In the genomic region with DNA sequence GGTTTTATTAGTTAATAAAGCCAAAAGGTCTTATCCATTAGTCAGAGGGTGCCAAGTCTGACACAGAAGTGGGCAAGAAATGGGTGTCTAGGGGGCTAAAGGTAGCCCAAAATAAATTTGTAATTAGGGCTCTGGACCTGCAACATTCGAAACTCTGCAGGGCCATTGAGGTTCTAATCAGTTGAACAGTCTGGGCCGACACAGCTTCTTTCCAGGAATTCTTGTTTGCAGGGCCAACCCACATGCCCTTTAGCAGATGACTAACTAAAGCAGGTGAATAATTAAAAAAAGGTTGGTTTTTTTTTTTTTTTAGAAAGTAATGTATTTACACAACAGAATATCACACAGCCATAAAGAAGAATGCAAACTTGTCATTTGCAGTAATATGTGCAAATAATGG, we compare ENCODE assay signal across 20 mouse cellular contexts. TPM values are rescaled to one million over a fixed set of nuclear protein-coding genes. Genes with fewer than 3 reads are reported as not detected.
DNase-seq lines count a peak whose midpoint lies in the region; ATAC-seq and TF ChIP-seq lines count a peak whose summit lies in the region.
"Had no signal": no experiment of that assay in that cellular context is flagged by ENCODE, and none has a peak within 500 bp of the region (broad histone marks: within the 10 kb centered on the region; RNA-seq: fewer than 3 reads in every experiment).

No protein-coding gene starts in this region.

- H3K4me1 ChIP-seq in heart, embryonic 10.5 days, result peaks cover 18% of the 10 kb centered on the region
- no peaks in the 10 kb centered on the region for H3K4me1 ChIP-seq in kidney, adult 2 months (ENCODE audit: control insufficient read depth, insufficient read depth, low read length)
- H3K4me1 ChIP-seq in kidney, embryonic 14.5 days (ENCODE audit: control insufficient read depth, insufficient read depth, low read length), result no peaks in the 10 kb centered on the region
- no peaks in the 10 kb centered on the region; the same call in 1 of the 2 replicates for H3K4me1 ChIP-seq in kidney, embryonic 15.5 days
- H3K4me1 ChIP-seq: embryonic facial prominence, embryonic 12.5 days had no signal

- no peaks in the 10 kb centered on the region for H3K9me3 ChIP-seq in heart, embryonic 10.5 days
- H3K9me3 ChIP-seq in kidney, embryonic 14.5 days (ENCODE audit: control insufficient read depth, low read length), result no peaks in the 10 kb centered on the region
- H3K9me3 ChIP-seq in kidney, embryonic 15.5 days (replicated peaks), result no peaks in the 10 kb centered on the region
- H3K9me3 ChIP-seq: embryonic facial prominence, embryonic 10.5 days; embryonic facial prominence, embryonic 12.5 days; forebrain, embryonic 13.5 days; G1E had no signal

- no peak for TF ChIP-seq POLR2A in kidney, adult 2 months (IDR thresholded peaks at IDR 0.05; ENCODE audit: low read depth, low read length)

- peaks cover 7% of the 10 kb centered on the region; the same call in 1 of the 2 replicates for H3K36me3 ChIP-seq in heart, embryonic 10.5 days
- no peaks in the 10 kb centered on the region for H3K36me3 ChIP-seq in kidney, adult 2 months (ENCODE audit: control insufficient read depth, insufficient read depth, low read length)
- H3K36me3 ChIP-seq in kidney, embryonic 14.5 days (ENCODE audit: control insufficient read depth, insufficient read depth, low read length), result no peaks in the 10 kb centered on the region
- H3K36me3 ChIP-seq in kidney, embryonic 15.5 days, result peaks cover 3% of the 10 kb centered on the region; the same call in 1 of the 2 replicates

- H3K4me2 ChIP-seq in kidney, embryonic 14.5 days (replicated peaks; ENCODE audit: low read depth, low read length), result no peak overlapping the region
- no peak overlapping the region for H3K4me2 ChIP-seq in kidney, embryonic 15.5 days
- H3K4me2 ChIP-seq: embryonic facial prominence, embryonic 12.5 days; forebrain, embryonic 13.5 days had no signal

- ATAC-seq in kidney, embryonic 14.5 days (ENCODE audit: low FRiP score, low TSS enrichment), result no peak
- ATAC-seq in kidney, embryonic 15.5 days (replicated peaks; ENCODE audit: low FRiP score), result no peak
- ATAC-seq: activated CD4-positive, CD25-positive, alpha-beta regulatory T cell, adult 4 months; CD4-positive, CD25-positive, alpha-beta regulatory T cell, adult 4 months; forebrain, embryonic 13.5 days; Patski had no signal

- 72% methylated on average over 2 of the region's 2 CpGs for WGBS in heart, embryonic 10.5 days
- 35% methylated on average over 2 of the region's 2 CpGs for WGBS in kidney, adult 2 months
- 70% methylated on average over 2 of the region's 2 CpGs for WGBS in kidney, embryonic 14.5 days
- 79% methylated on average over 2 of the region's 2 CpGs for WGBS in kidney, embryonic 15.5 days

- no peak for TF ChIP-seq CTCF in kidney, adult 2 months (conservative IDR thresholded peaks at IDR 0.05; ENCODE audit: insufficient read depth, insufficient read length, low read depth, low read length)

- intact Hi-C loops in heart, postnatal 36 days (cut with DNase I), result no loop called here

- no peak overlapping the region for H3K27ac ChIP-seq in heart, embryonic 10.5 days
- H3K27ac ChIP-seq in kidney, adult 2 months (ENCODE audit: insufficient read depth, low read depth, low read length), result no peak overlapping the region
- H3K27ac ChIP-seq in kidney, embryonic 14.5 days (ENCODE audit: low read depth, low read length), result no peak overlapping the region
- no peak overlapping the region for H3K27ac ChIP-seq in kidney, embryonic 15.5 days
- H3K27ac ChIP-seq: embryonic facial prominence, embryonic 10.5 days; embryonic facial prominence, embryonic 12.5 days; forebrain, embryonic 13.5 days had no signal

- H3K27me3 ChIP-seq in heart, embryonic 10.5 days (ENCODE audit: insufficient read depth, poor library complexity, severe bottlenecking), result no peaks in the 10 kb centered on the region
- no peaks in the 10 kb centered on the region for H3K27me3 ChIP-seq in kidney, adult 2 months (replicated peaks; ENCODE audit: control insufficient read depth, insufficient read depth, low read length)
- no peaks in the 10 kb centered on the region for H3K27me3 ChIP-seq in kidney, embryonic 14.5 days (ENCODE audit: control insufficient read depth, insufficient read depth, low read length)
- no peaks in the 10 kb centered on the region for H3K27me3 ChIP-seq in kidney, embryonic 15.5 days
- H3K27me3 ChIP-seq: CH12.LX; embryonic facial prominence, embryonic 12.5 days; forebrain, embryonic 13.5 days; Patski had no signal

- no peak overlapping the region for H3K9ac ChIP-seq in kidney, embryonic 14.5 days (ENCODE audit: low read depth, low read length)
- no peak overlapping the region for H3K9ac ChIP-seq in kidney, embryonic 15.5 days
- H3K9ac ChIP-seq: embryonic facial prominence, embryonic 12.5 days; forebrain, embryonic 13.5 days had no signal

- H3K4me3 ChIP-seq in heart, embryonic 10.5 days, result no peak overlapping the region
- no peak overlapping the region for H3K4me3 ChIP-seq in kidney, adult 2 months (ENCODE audit: insufficient read depth, low read depth, low read length)
- H3K4me3 ChIP-seq in kidney, embryonic 14.5 days (ENCODE audit: low read length), result no peak overlapping the region
- H3K4me3 ChIP-seq in kidney, embryonic 15.5 days (replicated peaks), result no peak overlapping the region
- H3K4me3 ChIP-seq: embryonic facial prominence, embryonic 10.5 days; embryonic facial prominence, embryonic 12.5 days; forebrain, embryonic 13.5 days had no signal

- peak; percentile 35 for DNase-seq in heart, embryonic 10.5 days (ENCODE audit: low spot score)
- DNase-seq in heart, postnatal 36 days, result no peak
- DNase-seq in kidney, adult 2 months, result peak; percentile 76
- DNase-seq in kidney, postnatal 14 days, result no peak
- DNase-seq in kidney, adult 9 months, result peak; percentile 58
- peak; percentile 46 to 51 for DNase-seq in kidney, postnatal 36 days
- DNase-seq: adrenal gland, adult 8-10 months; adrenal gland, postnatal 14 days; adrenal gland, postnatal 36 days; B cell, adult 2 months had no signal

RNA-seq across cellular contexts. Expression of a gene that starts 3.4 kb away (rescaled TPM):
- 3.5 and 4.1 TPM in 2 replicates for polyA plus RNA-seq in heart, embryonic 10.5 days (2016; fragmentation: Nextera tagmentation; extraction: Ambion mirVana)
- 1 to 10 TPM in 1 of 2 experiments, under 1 TPM in 1; 0.95 to 1.2 TPM for total RNA-seq in heart, postnatal 36 days (2021)
- 8.1 and 11.7 TPM in 2 replicates for polyA plus RNA-seq in kidney, adult 2 months (2012; rRNA removed)
- 16.3 and 45.6 TPM in 2 replicates for polyA plus RNA-seq in kidney, embryonic 14.5 days (2014; fragmentation: Nextera tagmentation; extraction: Ambion mirVana)
- 85.0 and 102 TPM in 2 replicates for polyA plus RNA-seq in kidney, embryonic 15.5 days (2015; fragmentation: Nextera tagmentation; extraction: Ambion mirVana)

RNA-seq across cellular contexts. Expression of a gene that starts 53.7 kb away (rescaled TPM):
- 42.3 and 48.6 TPM in 2 replicates for polyA plus RNA-seq in heart, embryonic 10.5 days (2016; fragmentation: Nextera tagmentation; extraction: Ambion mirVana)
- 10 to 100 TPM; 12.1 to 13.6 TPM for total RNA-seq in heart, postnatal 36 days (2021)
- 11.1 and 11.2 TPM in 2 replicates for polyA plus RNA-seq in kidney, adult 2 months (2012; rRNA removed)
- polyA plus RNA-seq in kidney, embryonic 14.5 days (2014; fragmentation: Nextera tagmentation; extraction: Ambion mirVana), result 47.4 and 65.8 TPM in 2 replicates
- 54.4 and 57.2 TPM in 2 replicates for polyA plus RNA-seq in kidney, embryonic 15.5 days (2015; fragmentation: Nextera tagmentation; extraction: Ambion mirVana)

Comparison
In these comparisons a context has a peak if more than half of its experiments do, and no peak if none do; other contexts are left out.
1. DNase-seq: peak in heart, embryonic 10.5 days (single experiment), kidney, adult 2 months (single experiment), kidney, adult 9 months (single experiment) and kidney, postnatal 36 days (2 of 2); none in heart, postnatal 36 days (0 of 2) and kidney, postnatal 14 days (single experiment).